ENCODE assay signal across 11 mouse cellular contexts in genomic region chr11:78793116-78793515, GRCm38 (mm10). TPM values are rescaled to one million over a fixed set of nuclear protein-coding genes. Genes with fewer than 3 reads are reported as not detected.
DNase-seq lines count a peak whose midpoint lies in the region; ATAC-seq and TF ChIP-seq lines count a peak whose summit lies in the region.
"Had no signal": no experiment of that assay in that cellular context is flagged by ENCODE, and none has a peak within 500 bp of the region (broad histone marks: within the 10 kb centered on the region; RNA-seq: fewer than 3 reads in every experiment).

No protein-coding gene starts in this region.

- no peak overlapping the region for H3K9ac ChIP-seq in heart, postnatal 0 days (replicated peaks; ENCODE audit: low read depth, low read length)
- H3K9ac ChIP-seq in neural tube, embryonic 15.5 days (replicated peaks), result no peak overlapping the region
- no peak overlapping the region for H3K9ac ChIP-seq in hindbrain, embryonic 16.5 days (ENCODE audit: low read depth, low read length)
- no peak overlapping the region for H3K9ac ChIP-seq in intestine, embryonic 15.5 days

- intact Hi-C loops in heart, postnatal 36 days (cut with DNase I), result no loop called here

- 66% methylated on average over 11 of the region's 11 CpGs for WGBS in heart, postnatal 0 days
- WGBS in neural tube, embryonic 15.5 days, result 73% methylated on average over 11 of the region's 11 CpGs
- whole genome bisulfite sequencing in hindbrain, embryonic 16.5 days, result 86% methylated on average over 11 of the region's 11 CpGs
- WGBS in intestine, embryonic 15.5 days, result 78% methylated on average over 11 of the region's 11 CpGs

- no peak for TF ChIP-seq EP300 in heart, postnatal 0 days (IDR thresholded peaks at IDR 0.05; ENCODE audit: low read depth)

- DNase-seq in heart, postnatal 0 days (ENCODE audit: low spot score), result no peak
- DNase-seq in heart, postnatal 36 days, result no peak
- peak; percentile 40 for DNase-seq in CD4-positive helper T cell, adult 2 months (ENCODE audit: low read depth, low spot score)
- DNase-seq in heart, adult 11 months, result no peak
- DNase-seq: adrenal gland, postnatal 14 days; layer of hippocampus, postnatal 36 days had no signal

- no peak overlapping the region for H3K27ac ChIP-seq in heart, postnatal 0 days (ENCODE audit: low read depth)
- no peak overlapping the region for H3K27ac ChIP-seq in bone marrow macrophage, adult 2 months (ENCODE audit: insufficient read depth, low read depth, low read length)
- H3K27ac ChIP-seq in neural tube, embryonic 15.5 days (replicated peaks), result no peak overlapping the region
- no peak overlapping the region for H3K27ac ChIP-seq in hindbrain, embryonic 16.5 days (ENCODE audit: low read depth, low read length)
- H3K27ac ChIP-seq in intestine, embryonic 15.5 days, result no peak overlapping the region

- peak overlapping the region; percentile 55; the same call in 1 of the 2 replicates for H3K4me2 ChIP-seq in heart, postnatal 0 days (ENCODE audit: low read depth, low read length)
- H3K4me2 ChIP-seq in neural tube, embryonic 15.5 days, result peak overlapping the region; percentile 41; the same call in 1 of the 2 replicates
- no peak overlapping the region for H3K4me2 ChIP-seq in hindbrain, embryonic 16.5 days (ENCODE audit: low read length)
- no peak overlapping the region for H3K4me2 ChIP-seq in intestine, embryonic 15.5 days (replicated peaks)

- no peak overlapping the region for H3K4me3 ChIP-seq in heart, postnatal 0 days (ENCODE audit: low read depth, low read length)
- H3K4me3 ChIP-seq in bone marrow macrophage, adult 2 months (ENCODE audit: insufficient read depth, low read length), result peak overlapping the region; percentile 22
- no peak overlapping the region for H3K4me3 ChIP-seq in neural tube, embryonic 15.5 days (replicated peaks)
- H3K4me3 ChIP-seq in hindbrain, embryonic 16.5 days (ENCODE audit: low read length), result no peak overlapping the region
- no peak overlapping the region for H3K4me3 ChIP-seq in intestine, embryonic 15.5 days (replicated peaks)

- no peaks in the 10 kb centered on the region for H3K9me3 ChIP-seq in heart, postnatal 0 days (replicated peaks; ENCODE audit: control insufficient read depth, low read length)
- H3K9me3 ChIP-seq in neural tube, embryonic 15.5 days (replicated peaks), result no peaks in the 10 kb centered on the region
- no peaks in the 10 kb centered on the region for H3K9me3 ChIP-seq in hindbrain, embryonic 16.5 days (ENCODE audit: control insufficient read depth, low read length)
- no peaks in the 10 kb centered on the region for H3K9me3 ChIP-seq in intestine, embryonic 15.5 days
- H3K9me3 ChIP-seq: G1E had no signal

- peaks cover 5% of the 10 kb centered on the region for H3K4me1 ChIP-seq in heart, postnatal 0 days (ENCODE audit: control insufficient read depth, insufficient read depth)
- H3K4me1 ChIP-seq in bone marrow macrophage, adult 2 months (ENCODE audit: control insufficient read depth, insufficient read depth, low read length), result peaks cover 19% of the 10 kb centered on the region
- H3K4me1 ChIP-seq in neural tube, embryonic 15.5 days, result peaks cover 26% of the 10 kb centered on the region
- H3K4me1 ChIP-seq in hindbrain, embryonic 16.5 days (ENCODE audit: control insufficient read depth, insufficient read depth, low read depth, low read length), result peaks cover 15% of the 10 kb centered on the region
- H3K4me1 ChIP-seq in intestine, embryonic 15.5 days (replicated peaks), result no peaks in the 10 kb centered on the region; the same call in 1 of the 2 replicates

- no peak for TF ChIP-seq POLR2A in bone marrow macrophage, adult 2 months (IDR thresholded peaks at IDR 0.05; ENCODE audit: borderline replicate concordance, low read depth, low read length)

- TF ChIP-seq CTCF in heart, postnatal 0 days (IDR thresholded peaks at IDR 0.05; ENCODE audit: low read depth), result no peak
- no peak for TF ChIP-seq CTCF in bone marrow macrophage, adult 2 months (IDR thresholded peaks at IDR 0.05; ENCODE audit: low read depth, low read length)

- H3K27me3 ChIP-seq in heart, postnatal 0 days (ENCODE audit: control insufficient read depth, insufficient read depth, low read length), result no peaks in the 10 kb centered on the region
- no peaks in the 10 kb centered on the region; the same call in 1 of the 2 replicates for H3K27me3 ChIP-seq in neural tube, embryonic 15.5 days (replicated peaks)
- H3K27me3 ChIP-seq in hindbrain, embryonic 16.5 days (replicated peaks; ENCODE audit: control insufficient read depth, insufficient read depth, low read length), result no peaks in the 10 kb centered on the region
- no peaks in the 10 kb centered on the region for H3K27me3 ChIP-seq in intestine, embryonic 15.5 days (replicated peaks)

- ATAC-seq in heart, postnatal 0 days (ENCODE audit: insufficient read depth, low read depth), result no peak
- no peak for ATAC-seq in neural tube, embryonic 15.5 days (ENCODE audit: low FRiP score)
- ATAC-seq in hindbrain, embryonic 16.5 days, result no peak
- no peak for ATAC-seq in intestine, embryonic 15.5 days

- no peaks in the 10 kb centered on the region for H3K36me3 ChIP-seq in heart, postnatal 0 days (replicated peaks; ENCODE audit: control insufficient read depth, insufficient read depth, low read length)
- H3K36me3 ChIP-seq in neural tube, embryonic 15.5 days, result no peaks in the 10 kb centered on the region
- H3K36me3 ChIP-seq in hindbrain, embryonic 16.5 days (ENCODE audit: control insufficient read depth, insufficient read depth, low read length), result no peaks in the 10 kb centered on the region
- no peaks in the 10 kb centered on the region for H3K36me3 ChIP-seq in intestine, embryonic 15.5 days
- H3K36me3 ChIP-seq: G1E had no signal

RNA-seq across cellular contexts. Expression of gene Lyrm9, which starts 33.3 kb away (rescaled TPM):
- 6.9 TPM in 2 replicates for total RNA-seq in heart, postnatal 0 days (2014; rRNA removed; ENCODE audit: low replicate concordance)
- polyA plus RNA-seq in heart, postnatal 0 days (2015; fragmentation: Nextera tagmentation; extraction: Ambion mirVana), result 47.0 and 51.7 TPM in 2 replicates
- total RNA-seq in heart, postnatal 36 days (2021), result 10 to 100 TPM; 34.7 to 36.5 TPM
- polyA plus RNA-seq in bone marrow macrophage, adult 2 months (2012; ENCODE audit: insufficient read depth, insufficient read length, missing spikeins), result 5.1 and 15.1 TPM in 2 replicates
- polyA plus RNA-seq in neural tube, embryonic 15.5 days (2015; fragmentation: Nextera tagmentation; extraction: Ambion mirVana), result 34.0 and 42.0 TPM in 2 replicates
- polyA plus RNA-seq in hindbrain, embryonic 16.5 days (2015; fragmentation: Nextera tagmentation; extraction: Ambion mirVana), result 36.2 and 48.4 TPM in 2 replicates
- 15.9 and 17.9 TPM in 2 replicates for polyA plus RNA-seq in intestine, embryonic 15.5 days (2015; fragmentation: Nextera tagmentation; extraction: Ambion mirVana)

RNA-seq across cellular contexts. Expression of gene Ccnq, which starts 41.6 kb away (rescaled TPM):
- 43.9 and 58.6 TPM in 2 replicates for total RNA-seq in heart, postnatal 0 days (2014; rRNA removed; ENCODE audit: low replicate concordance)
- polyA plus RNA-seq in heart, postnatal 0 days (2015; fragmentation: Nextera tagmentation; extraction: Ambion mirVana), result 31.0 and 32.3 TPM in 2 replicates
- 10 to 100 TPM; 13.9 to 15.7 TPM for total RNA-seq in heart, postnatal 36 days (2021)
- 18.7 and 18.9 TPM in 2 replicates for polyA plus RNA-seq in bone marrow macrophage, adult 2 months (2012; ENCODE audit: insufficient read depth, insufficient read length, missing spikeins)
- polyA plus RNA-seq in neural tube, embryonic 15.5 days (2015; fragmentation: Nextera tagmentation; extraction: Ambion mirVana), result 31.2 and 32.2 TPM in 2 replicates
- 29.0 and 29.6 TPM in 2 replicates for polyA plus RNA-seq in hindbrain, embryonic 16.5 days (2015; fragmentation: Nextera tagmentation; extraction: Ambion mirVana)
- 39.8 and 40.6 TPM in 2 replicates for polyA plus RNA-seq in intestine, embryonic 15.5 days (2015; fragmentation: Nextera tagmentation; extraction: Ambion mirVana)

Comparison
In these comparisons a context has a peak if more than half of its experiments do, and no peak if none do; other contexts are left out.
1. H3K4me2 ChIP-seq: peak in heart, postnatal 0 days (single experiment) and neural tube, embryonic 15.5 days (single experiment); none in hindbrain, embryonic 16.5 days (single experiment) and intestine, embryonic 15.5 days (single experiment).